Mouse (Mus musculus) liver, embryonic 15.5 days (tissue): Measurements from ENCODE around the gene Dagla. TPM values are rescaled to one million over a fixed set of nuclear protein-coding genes. Genes with fewer than 3 reads are reported as not detected.

Experiments
- ATAC-seq: fragments of 200-750 bp; cut with Nextera tagmentation; 2 replicates; pipeline ENCODE4 v1.8.0; 2017; ENCODE audit warnings: moderate number of reproducible peaks, mild to moderate bottlenecking, moderate library complexity; ENCODE audit not compliant: insufficient read depth
- H3K27ac ChIP-seq: fragments of 300-500 bp; sonication (generic); replicated peaks from 2 replicates; pipeline ENCODE4 v1.5.1; 2015; ENCODE audit warnings: mild to moderate bottlenecking, inconsistent platforms
- H3K27me3 ChIP-seq: fragments of 300-500 bp; sonication (generic); 2 replicates; pipeline ENCODE4 v1.6.1; 2015; ENCODE audit warnings: mild to moderate bottlenecking, inconsistent platforms
- H3K36me3 ChIP-seq: fragments of 300-500 bp; sonication (generic); replicated peaks from 2 replicates; pipeline ENCODE4 v1.6.1; 2015; ENCODE audit warnings: moderate library complexity, mild to moderate bottlenecking, inconsistent platforms
- H3K4me1 ChIP-seq: fragments of 300-500 bp; sonication (generic); replicated peaks from 2 replicates; pipeline ENCODE4 v1.6.1; 2015; ENCODE audit warnings: inconsistent platforms
- H3K4me2 ChIP-seq: fragments of 300-500 bp; sonication (generic); 2 replicates; pipeline ENCODE4 v1.6.1; 2015; ENCODE audit warnings: moderate library complexity, mild to moderate bottlenecking, inconsistent platforms
- H3K4me3 ChIP-seq: fragments of 300-500 bp; sonication (generic); replicated peaks from 2 replicates; pipeline ENCODE4 v1.5.1; 2015; ENCODE audit warnings: mild to moderate bottlenecking, inconsistent platforms
- H3K9ac ChIP-seq: fragments of 300-500 bp; sonication (generic); 2 replicates; pipeline ENCODE4 v1.6.1; 2015; ENCODE audit warnings: moderate library complexity, mild to moderate bottlenecking, inconsistent platforms
- H3K9me3 ChIP-seq: fragments of 300-500 bp; sonication (generic); replicated peaks from 2 replicates; pipeline ENCODE4 v1.6.1; 2016; ENCODE audit warnings: inconsistent platforms
- WGBS: fragments of 180-500 bp; shearing (Covaris S2); methylation state at CpG from one replicate; pipeline ENCODE4 v1.1.7; 2015; ENCODE audit warnings: mixed read lengths; ENCODE audit not compliant: insufficient replicate concordance; 5-methylcytosine and 5-hydroxymethylcytosine counted together
- polyA plus RNA-seq: library from polyadenylated mRNA; unstranded; fragments of >200 nt; fragmentation: Nextera tagmentation; extraction: Ambion mirVana; gene quantifications from 2 replicates; pipeline ENCODE4 v1.2.1, GENCODE M21; 2015

The Dagla gene
- polyA plus RNA-seq, 1 experiment from 2014 or later: 0.22 TPM

- 27% methylated on average over 9 of the region's 9 CpGs for WGBS
- H3K27me3 ChIP-seq: peaks cover 9% of the 10 kb centered on the region
Observed at GRCm38 (mm10) chr19:10333545-10334252, 29.0 kb upstream of the Dagla start.

GRCm38 (mm10) chr19:10331706-10332105, 27.0 kb upstream of the Dagla start:
- Histone ChIP-seq H3K27ac (no peak overlapping the region), H3K27me3 (peaks cover 6% of the 10 kb centered on the region), H3K9me3 (no peaks in the 10 kb centered on the region), H3K36me3 (no peaks in the 10 kb centered on the region), H3K4me1 (no peaks in the 10 kb centered on the region; the same call in 1 of the 2 replicates), H3K4me2 (no peak overlapping the region), H3K9ac (no peak overlapping the region), H3K4me3 (no peak overlapping the region)
- 51% methylated on average over 4 of the region's 4 CpGs for WGBS
- ATAC-seq: no peak

More at GRCm38 (mm10) chr19:10333545-10334252, 29.0 kb upstream of the Dagla start:
- no peak overlapping the region for H3K9ac ChIP-seq
- H3K4me3 ChIP-seq: no peak overlapping the region
- H3K4me2 ChIP-seq: no peak overlapping the region
- H3K4me1 ChIP-seq: no peaks in the 10 kb centered on the region
- no peak for ATAC-seq
- no peaks in the 10 kb centered on the region for H3K9me3 ChIP-seq
- H3K27ac ChIP-seq: no peak overlapping the region
- H3K36me3 ChIP-seq: no peaks in the 10 kb centered on the region

GRCm38 (mm10) chr19:10329033-10329432, 24.4 kb upstream of the Dagla start:
- WGBS: 72% methylated on average over 8 of the region's 8 CpGs
- H3K4me1 ChIP-seq: no peaks in the 10 kb centered on the region; the same call in 1 of the 2 replicates
- H3K4me3 ChIP-seq: no peak overlapping the region
- H3K9ac ChIP-seq: no peak overlapping the region
- H3K27me3 ChIP-seq: peaks cover 6% of the 10 kb centered on the region
- no peak overlapping the region for H3K4me2 ChIP-seq
- ATAC-seq: no peak
- no peaks in the 10 kb centered on the region for H3K36me3 ChIP-seq
- no peak overlapping the region for H3K27ac ChIP-seq
- H3K9me3 ChIP-seq: no peaks in the 10 kb centered on the region

- Histone ChIP-seq H3K4me1 (no peaks in the 10 kb centered on the region; the same call in 1 of the 2 replicates), H3K9me3 (no peaks in the 10 kb centered on the region), H3K36me3 (no peaks in the 10 kb centered on the region), H3K4me2 (no peak overlapping the region), H3K27ac (no peak overlapping the region), H3K4me3 (no peak overlapping the region), H3K9ac (no peak overlapping the region), H3K27me3 (peaks cover 4% of the 10 kb centered on the region; the same call in 1 of the 2 replicates)
- ATAC-seq: no peak
- WGBS: 58% methylated on average over 3 of the region's 3 CpGs
Observed at GRCm38 (mm10) chr19:10326609-10327008, 21.9 kb upstream of the Dagla start.

- Histone ChIP-seq H3K27me3 (0 out of 2 replicates have a peak, but pooled peaks cover 7% of the 10 kb centered on the region), H3K4me1 (no peaks in the 10 kb centered on the region; the same call in 1 of the 2 replicates), H3K36me3 (no peaks in the 10 kb centered on the region), H3K9ac (no peak overlapping the region), H3K9me3 (no peaks in the 10 kb centered on the region), H3K27ac (no peak overlapping the region), H3K4me3 (no peak overlapping the region), H3K4me2 (no peak overlapping the region)
- 54% methylated on average over 5 of the region's 5 CpGs for WGBS
- no peak for ATAC-seq
Observed at GRCm38 (mm10) chr19:10323860-10324259, 19.2 kb upstream of the Dagla start.

GRCm38 (mm10) chr19:10323362-10323837, 18.7 kb upstream of the Dagla start:
- Histone ChIP-seq H3K27ac (no peak overlapping the region), H3K9ac (no peak overlapping the region), H3K4me3 (no peak overlapping the region), H3K27me3 (0 out of 2 replicates have a peak, but pooled peaks cover 7% of the 10 kb centered on the region), H3K4me2 (no peak overlapping the region), H3K4me1 (no peaks in the 10 kb centered on the region; the same call in 1 of the 2 replicates), H3K9me3 (no peaks in the 10 kb centered on the region), H3K36me3 (no peaks in the 10 kb centered on the region)
- 27% methylated on average over 9 of the region's 9 CpGs for WGBS
- ATAC-seq: no peak

GRCm38 (mm10) chr19:10317795-10318194, 13.1 kb upstream of the Dagla start:
- Histone ChIP-seq H3K9ac (no peak overlapping the region), H3K27ac (no peak overlapping the region), H3K27me3 (peaks cover 5% of the 10 kb centered on the region; the same call in 1 of the 2 replicates), H3K36me3 (no peaks in the 10 kb centered on the region), H3K4me2 (no peak overlapping the region), H3K9me3 (no peaks in the 10 kb centered on the region), H3K4me1 (no peaks in the 10 kb centered on the region), H3K4me3 (no peak overlapping the region)
- WGBS: 28% methylated on average over 4 of the region's 4 CpGs
- ATAC-seq: no peak

GRCm38 (mm10) chr19:10317358-10317757, 12.7 kb upstream of the Dagla start:
- Histone ChIP-seq H3K27ac (no peak overlapping the region), H3K4me3 (no peak overlapping the region), H3K36me3 (no peaks in the 10 kb centered on the region), H3K27me3 (peaks cover 5% of the 10 kb centered on the region; the same call in 1 of the 2 replicates), H3K9me3 (no peaks in the 10 kb centered on the region), H3K4me1 (no peaks in the 10 kb centered on the region), H3K4me2 (no peak overlapping the region), H3K9ac (no peak overlapping the region)
- 44% methylated on average over 2 of the region's 2 CpGs for WGBS
- ATAC-seq: no peak

GRCm38 (mm10) chr19:10316956-10317355, 12.3 kb upstream of the Dagla start:
- Histone ChIP-seq H3K27me3 (peaks cover 5% of the 10 kb centered on the region; the same call in 1 of the 2 replicates), H3K36me3 (no peaks in the 10 kb centered on the region), H3K9me3 (no peaks in the 10 kb centered on the region), H3K4me2 (no peak overlapping the region), H3K4me3 (no peak overlapping the region), H3K27ac (no peak overlapping the region), H3K4me1 (no peaks in the 10 kb centered on the region), H3K9ac (no peak overlapping the region)
- ATAC-seq: no peak
- 51% methylated on average over 4 of the region's 4 CpGs for WGBS

- no peak overlapping the region for H3K9ac ChIP-seq
- H3K9me3 ChIP-seq: no peaks in the 10 kb centered on the region
- H3K4me1 ChIP-seq: no peaks in the 10 kb centered on the region
- ATAC-seq: no peak
- 53% methylated on average over 8 of the region's 8 CpGs for WGBS
- peaks cover 6% of the 10 kb centered on the region for H3K27me3 ChIP-seq
- H3K36me3 ChIP-seq: no peaks in the 10 kb centered on the region
- no peak overlapping the region for H3K27ac ChIP-seq
- no peak overlapping the region for H3K4me3 ChIP-seq
- no peak overlapping the region for H3K4me2 ChIP-seq
Observed at GRCm38 (mm10) chr19:10312072-10312471, 7.4 kb upstream of the Dagla start.

- 24% methylated on average over 2 of the region's 2 CpGs for WGBS
- Histone ChIP-seq H3K4me3 (no peak overlapping the region), H3K4me2 (no peak overlapping the region), H3K27me3 (peaks cover 25% of the 10 kb centered on the region), H3K9ac (no peak overlapping the region), H3K4me1 (0 out of 2 replicates have a peak, but pooled peaks cover 8% of the 10 kb centered on the region), H3K36me3 (no peaks in the 10 kb centered on the region), H3K27ac (no peak overlapping the region), H3K9me3 (no peaks in the 10 kb centered on the region)
- ATAC-seq: no peak
Observed at GRCm38 (mm10) chr19:10308990-10309389, 4.3 kb upstream of the Dagla start.
